Mouse (Mus musculus) lung, postnatal 4 days (tissue): ENCODE data around the gene Casz1.

Experiments
- DNase-seq, 2 experiments: peaks; one replicate each; pipeline ENCODE4 v3.0.0; 2021

Gene Casz1

DNA sequence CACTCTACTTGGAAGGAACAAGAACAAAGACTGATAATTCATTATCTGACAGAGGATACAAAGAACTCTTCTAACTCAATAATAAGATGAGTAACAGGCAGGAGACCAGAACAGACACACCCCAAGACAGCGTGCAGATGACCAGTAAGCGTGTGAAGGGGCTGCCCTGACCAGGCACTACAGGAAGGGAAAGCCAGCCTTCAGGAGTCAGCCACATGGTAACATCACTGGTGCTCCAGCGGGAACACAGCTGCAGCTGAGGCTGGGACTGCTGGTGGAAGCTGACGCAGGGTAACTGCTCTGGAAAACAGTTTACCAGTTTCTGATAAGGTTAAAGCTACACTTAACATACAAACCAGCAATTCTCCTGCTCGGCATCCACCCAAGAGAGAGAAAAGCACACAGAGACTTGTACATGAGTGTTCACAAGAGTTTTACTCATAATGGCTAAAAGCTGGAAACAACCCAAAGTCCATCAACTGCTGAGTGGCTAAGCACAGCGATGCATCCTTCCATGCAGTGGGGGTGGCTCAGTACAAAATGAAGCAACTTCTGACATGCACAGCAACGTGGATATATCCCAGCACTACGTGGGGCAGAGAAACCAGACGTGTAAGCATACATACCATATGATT is 174.1 kb downstream of the Casz1 start:
- peak in 1 of 2 experiments; percentile 25 for DNase-seq

DNA sequence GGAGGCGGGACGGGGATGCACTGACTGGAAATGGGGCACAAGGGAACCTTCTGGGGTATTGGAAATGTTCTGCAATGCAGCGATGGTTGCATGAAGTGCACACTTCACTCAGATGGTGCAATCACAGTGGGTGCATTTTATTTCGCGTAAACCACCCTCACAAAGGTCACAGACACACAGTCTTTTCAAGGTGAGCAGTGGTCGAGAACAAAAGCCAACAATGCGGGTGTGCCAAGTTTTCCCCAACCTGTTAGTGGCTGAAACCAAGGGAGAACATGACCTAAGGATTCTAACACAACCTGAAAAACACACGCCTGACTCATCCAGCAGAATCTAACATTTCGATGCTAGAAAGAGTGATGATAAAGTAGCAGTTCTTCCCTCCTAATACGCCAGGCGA is 174.7 kb downstream of the Casz1 start:
- no peak for DNase-seq

DNA sequence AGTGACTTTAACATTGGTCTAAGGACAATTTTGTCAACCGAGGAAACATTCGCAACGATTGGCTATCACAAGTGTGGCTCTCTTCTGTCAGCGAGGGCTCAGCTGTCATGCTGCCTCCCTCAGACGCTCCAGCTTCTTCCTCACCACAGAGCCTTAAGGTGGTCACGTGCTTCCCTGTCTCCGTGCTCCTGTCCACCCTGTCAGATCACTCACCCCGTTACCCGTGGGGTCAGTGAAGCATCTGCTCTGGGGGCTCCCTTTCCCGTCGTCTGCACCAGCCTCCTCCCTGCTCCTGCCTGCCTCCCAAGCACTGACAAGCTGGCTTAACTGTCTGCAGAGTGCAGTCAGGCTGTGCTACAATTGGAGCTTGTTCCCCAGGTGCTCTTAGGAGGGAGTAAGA is 175.6 kb downstream of the Casz1 start:
- DNase-seq = no peak

DNA sequence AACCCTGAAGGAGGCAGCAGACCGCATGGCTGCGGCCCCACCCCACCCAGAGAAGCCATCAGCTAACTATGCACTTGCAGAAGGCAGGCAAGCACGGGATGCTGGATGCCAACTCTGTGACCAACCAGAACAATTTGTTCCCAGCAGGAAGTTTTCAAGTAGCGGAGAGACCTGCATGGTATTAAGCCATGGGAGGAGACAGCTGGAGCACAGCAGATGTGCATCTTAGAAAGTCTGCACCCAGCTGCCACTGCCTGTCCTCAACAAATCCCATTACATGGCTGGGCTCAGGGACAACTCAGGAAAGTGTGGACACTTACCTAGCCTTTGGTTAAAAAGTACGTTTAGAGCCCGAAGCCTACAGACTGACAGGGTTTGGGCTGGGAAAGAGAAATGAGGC is 178.0 kb downstream of the Casz1 start:
- no peak for DNase-seq

DNA sequence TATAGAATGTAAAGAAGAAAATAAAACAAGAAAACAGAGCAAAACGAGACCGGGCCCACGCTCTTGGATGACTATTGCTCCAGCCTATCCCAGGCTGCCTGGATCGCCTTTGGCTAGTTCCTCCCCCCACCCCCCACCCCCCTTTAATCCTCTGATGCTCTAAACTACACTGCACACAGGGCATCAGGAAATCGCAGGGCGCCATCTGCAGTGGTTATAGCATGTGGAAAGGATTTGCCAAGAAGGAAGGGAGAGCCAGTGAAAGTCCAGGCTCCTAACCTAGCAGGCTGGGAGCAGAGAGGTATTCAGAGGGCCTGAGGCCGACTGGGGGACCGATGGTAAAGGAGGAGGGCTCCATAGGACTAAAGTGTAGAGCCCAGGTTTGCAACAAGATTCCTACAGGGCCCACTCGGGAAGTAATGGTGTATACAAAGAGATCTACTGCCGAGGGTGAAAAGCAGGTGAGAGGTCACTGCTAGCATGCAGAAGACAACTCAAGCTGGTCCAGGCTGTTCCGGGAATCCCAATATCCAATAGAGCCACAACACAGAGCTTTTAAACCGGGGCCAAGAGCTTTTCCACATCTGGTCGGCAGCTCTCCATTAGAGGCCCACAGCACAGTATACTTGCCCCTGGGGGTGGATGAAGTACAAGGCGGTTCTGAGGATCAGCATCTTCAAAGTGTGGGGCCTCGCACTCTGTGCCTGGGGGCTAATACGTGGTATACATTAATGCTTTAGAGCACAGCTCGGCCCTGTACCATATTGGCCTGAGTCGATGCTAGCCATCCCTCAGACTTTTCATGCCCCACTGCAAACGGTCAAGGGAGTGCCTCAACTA is 180.7 kb downstream of the Casz1 start:
- no peak for DNase-seq

DNA sequence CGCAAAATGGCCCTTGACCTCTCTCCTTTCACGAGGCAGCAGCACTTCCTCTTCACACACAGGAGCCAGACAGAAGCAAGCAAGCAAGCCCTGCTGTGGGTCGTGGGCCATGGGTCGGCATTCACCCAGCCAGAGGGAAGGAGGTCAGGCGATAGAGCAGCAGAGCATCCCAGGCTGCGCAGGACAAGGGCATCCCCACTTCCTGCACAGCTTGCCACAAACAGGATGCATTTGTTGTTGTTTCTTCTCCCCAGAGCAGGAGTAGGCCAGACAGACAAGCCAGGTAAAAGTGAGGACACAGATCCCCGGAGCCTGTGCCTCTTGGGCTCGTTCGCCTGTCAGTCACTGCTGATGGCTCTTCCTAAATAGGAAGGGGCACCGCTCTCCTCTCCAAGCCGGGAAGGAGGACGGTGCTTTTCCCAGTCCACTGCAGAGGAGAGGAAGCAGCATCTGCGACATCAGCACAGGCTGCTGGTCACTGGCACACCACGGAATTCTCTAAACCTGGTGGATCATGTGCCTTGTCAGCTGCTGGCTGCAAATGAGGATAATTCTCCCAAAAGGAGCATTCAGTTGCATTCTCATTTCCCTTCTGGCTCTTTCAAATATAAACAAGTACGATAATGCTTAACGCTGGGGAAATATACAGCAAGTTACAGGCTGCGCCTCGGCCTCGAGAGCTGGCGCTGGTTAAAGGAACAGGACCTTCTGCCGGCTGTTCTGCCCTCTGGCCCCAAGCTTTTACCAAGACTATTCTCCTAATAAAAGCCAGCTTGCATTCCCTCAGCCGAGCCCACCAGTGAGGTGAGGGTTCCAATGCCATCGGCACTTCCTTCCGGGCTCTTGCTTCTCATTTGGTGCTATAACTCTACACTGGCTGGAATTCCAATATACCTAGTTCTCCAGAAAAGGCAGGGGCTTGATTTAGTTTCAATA is 181.6 kb downstream of the Casz1 start:
- DNase-seq = peak; percentile 34 to 57

DNA sequence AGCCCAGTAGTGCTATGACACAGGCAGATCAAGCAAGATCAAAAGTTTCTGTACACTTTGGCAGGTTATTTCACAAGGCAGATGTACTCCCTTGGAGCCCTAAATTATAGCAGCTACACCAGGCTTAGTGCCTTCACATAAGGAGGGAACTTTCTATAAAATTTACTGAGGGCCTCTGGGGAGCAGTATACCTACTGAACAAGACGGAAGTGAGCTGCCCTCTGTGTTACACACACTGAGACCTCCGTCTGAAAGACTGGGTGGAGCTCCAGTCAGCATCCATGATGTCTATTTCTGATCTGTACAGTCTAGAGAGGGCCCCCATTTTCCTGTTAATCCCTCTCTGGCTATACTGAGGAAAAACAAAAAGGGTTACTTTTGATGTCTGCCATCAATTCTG is 185.8 kb downstream of the Casz1 start:
- DNase-seq = no peak

DNA sequence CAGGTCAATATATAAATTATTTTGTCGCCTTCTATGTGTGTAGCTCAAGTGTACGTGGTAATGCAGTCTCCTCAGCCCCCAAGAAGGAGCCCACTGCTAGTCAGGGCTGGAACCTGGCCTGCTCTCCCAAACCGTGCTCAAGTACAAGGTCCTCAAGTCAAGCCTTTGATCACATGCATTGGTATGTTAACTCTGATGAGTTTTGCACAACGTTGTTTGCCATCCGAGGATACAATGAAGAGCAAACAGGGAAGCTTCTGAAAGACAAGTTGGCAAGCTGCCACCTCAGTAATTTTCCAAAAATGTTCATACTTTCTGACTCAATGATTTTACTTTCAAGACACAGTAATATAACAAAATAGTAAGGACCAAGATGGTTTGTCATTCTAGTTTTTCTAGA is 189.7 kb downstream of the Casz1 start:
- no peak for DNase-seq

DNA sequence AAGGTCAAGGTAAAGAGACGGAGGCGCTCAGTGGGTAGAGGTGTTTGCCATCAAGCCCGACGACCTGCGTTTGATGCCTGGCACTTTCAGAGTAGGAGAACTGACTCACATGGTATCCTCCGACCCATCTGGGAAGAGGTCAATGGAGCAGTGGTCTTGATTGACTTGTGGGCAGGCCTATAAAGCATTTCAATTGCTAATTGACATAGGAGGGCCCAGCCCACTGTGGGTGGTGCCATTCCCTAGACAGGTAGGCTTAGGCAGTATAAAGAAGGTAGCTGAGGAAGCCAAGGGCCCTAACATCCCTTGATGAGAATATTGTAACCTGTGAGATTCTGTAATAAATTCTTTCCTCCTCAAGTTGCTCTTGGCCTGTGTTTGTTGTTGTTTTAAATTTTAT is 196.5 kb downstream of the Casz1 start:
- DNase-seq = no peak

DNA sequence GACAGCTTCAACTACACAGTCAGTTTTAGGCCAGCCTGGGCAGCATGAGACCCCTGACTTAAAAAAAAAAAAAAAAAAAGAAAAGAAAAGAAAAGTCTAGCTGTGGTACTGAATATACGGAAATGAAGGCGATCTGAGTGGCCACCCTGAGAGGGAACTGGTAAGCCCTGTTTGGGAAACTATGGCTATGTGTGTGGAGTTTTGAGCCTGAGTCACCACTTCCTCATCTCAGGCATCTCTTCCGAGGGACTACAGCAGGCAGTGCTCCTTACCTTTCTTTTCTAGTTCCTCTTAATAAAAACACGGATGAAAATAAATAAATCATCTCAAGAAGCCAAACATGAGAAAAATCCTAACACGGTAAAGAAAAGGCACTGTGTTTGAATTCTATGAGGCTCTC is 197.3 kb downstream of the Casz1 start:
- no peak for DNase-seq

DNA sequence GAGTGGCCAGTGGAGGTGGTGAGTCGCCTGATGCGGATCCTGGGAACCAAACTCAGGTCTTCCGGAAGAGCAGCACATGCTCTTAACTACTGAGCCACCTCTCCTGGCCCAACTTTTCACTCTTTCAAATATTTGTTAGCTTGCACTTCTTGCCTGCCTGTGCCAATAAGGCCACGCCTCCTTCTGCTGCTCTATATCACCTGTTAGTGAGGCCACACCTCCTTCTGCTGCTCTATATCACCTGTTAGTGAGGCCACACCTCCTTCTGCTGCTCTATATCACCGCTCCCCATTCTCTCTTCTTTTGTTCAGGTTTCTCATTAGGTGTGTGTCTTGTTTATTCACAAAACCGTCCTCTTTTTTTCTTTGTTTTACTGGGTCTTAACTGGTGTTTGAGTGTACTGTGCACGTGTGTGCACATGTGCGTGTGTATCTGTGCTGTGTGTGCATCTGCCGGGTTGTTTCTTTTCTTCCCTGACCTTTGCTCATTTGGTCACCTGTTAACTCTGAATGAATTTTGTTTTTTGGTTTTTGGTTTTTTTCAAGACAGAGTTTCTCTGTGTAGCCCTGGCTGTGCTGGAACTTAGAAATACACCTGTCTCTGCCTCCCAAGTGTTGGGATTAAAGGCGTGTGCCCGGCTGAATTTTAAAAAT is 198.3 kb downstream of the Casz1 start:
- no peak for DNase-seq
